Mouse (Mus musculus): ENCODE results near the gene Gm20431.

DNA sequence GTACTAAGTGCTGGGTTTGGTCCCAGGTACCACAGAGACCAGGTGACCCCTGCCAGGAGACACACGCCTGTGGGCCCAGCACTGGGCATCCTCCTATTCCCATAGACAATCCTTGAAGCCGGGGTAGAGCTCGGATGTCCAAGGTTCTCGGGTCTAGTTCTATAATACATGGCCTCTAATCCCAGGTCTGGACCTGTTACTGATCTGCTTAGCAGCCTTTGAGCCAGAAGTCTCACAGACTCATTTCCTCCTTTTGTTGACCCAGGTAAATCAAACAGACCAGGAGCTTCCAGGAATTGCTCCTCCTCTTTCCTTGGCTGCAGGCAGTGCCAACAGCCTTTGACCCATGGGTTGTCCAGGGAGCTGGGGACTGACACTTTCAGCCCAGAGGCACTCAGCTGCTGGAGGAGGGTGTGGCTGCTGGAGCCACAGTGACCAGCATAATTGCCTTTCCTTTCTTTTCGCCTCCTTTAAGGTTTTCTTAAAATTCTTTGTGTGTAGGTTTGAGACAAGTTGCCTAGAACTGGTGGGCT, 9.9 kb upstream of the Gm20431 start:
- TF ChIP-seq CTCF (IDR thresholded peaks at IDR 0.05; ENCODE audit: control insufficient read depth, insufficient read depth, insufficient read length): no peak
- no peak for TF ChIP-seq USF1 (IDR thresholded peaks at IDR 0.05; ENCODE audit: low read depth)
- TF ChIP-seq MAX (IDR thresholded peaks at IDR 0.05): no peak
- TF ChIP-seq MYOD1 (IDR thresholded peaks at IDR 0.05; ENCODE audit: control insufficient read depth, insufficient read length, low read depth): no peak
- no peak for TF ChIP-seq MYOG (IDR thresholded peaks at IDR 0.05; ENCODE audit: control insufficient read depth, extremely low read depth, insufficient read length)
- no peak for TF ChIP-seq CEBPB (IDR thresholded peaks at IDR 0.05; ENCODE audit: low read depth)

Data from C2C12 (cell line).